Mouse (Mus musculus) heart, adult 8-10 months (tissue): ENCODE measurements around the gene Smc5. TPM values are rescaled to one million over a fixed set of nuclear protein-coding genes. Genes with fewer than 3 reads are reported as not detected.

Source experiments
- total RNA-seq, 4 experiments: library from RNA; stranded (reverse); gene quantifications; 2 replicates each; pipeline ENCODE4 v1.2.4; 2022

Gene Smc5
- total RNA-seq, 4 experiments from 2014 or later = 15.6 to 23.3 (median 18.1) TPM

Other genes starting within 250 kb of the Smc5 start
- gene Klf9, start 132.7 kb downstream of the Smc5 start, total RNA-seq = 100 to 1,000 TPM in 3 of 4 experiments, 10 to 100 TPM in 1; 94.4 to 149 (median 104) TPM
- gene Mamdc2, start 174.5 kb upstream of the Smc5 start, total RNA-seq = 1 to 10 TPM; 1.6 to 2.0 (median 1.7) TPM